Mouse (Mus musculus): ENCODE measurements around the gene 9530003J23Rik. TPM values are rescaled to one million over a fixed set of nuclear protein-coding genes. Genes with fewer than 3 reads are reported as not detected.

Gene 9530003J23Rik
- total RNA-seq, 2 experiments from 2014 or later: not detected

DNA sequence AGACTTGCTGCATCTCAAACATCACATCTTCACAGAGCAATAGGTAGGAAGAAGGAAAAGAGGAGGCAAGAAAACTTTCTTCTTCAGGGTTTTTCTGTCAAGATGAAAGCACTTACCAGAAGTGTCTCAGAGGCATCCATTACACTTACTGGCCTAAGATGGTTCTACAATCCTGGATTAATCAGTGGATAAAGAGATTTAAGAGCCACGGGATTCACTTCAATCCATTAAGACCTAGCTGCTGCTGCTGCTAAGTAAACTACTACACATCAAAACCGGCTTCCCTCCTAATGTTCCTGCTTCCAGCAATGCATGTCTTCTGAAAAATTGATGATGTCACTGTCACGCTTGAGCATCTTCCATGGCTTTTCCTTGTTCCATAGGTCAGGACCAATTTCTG, 41.8 kb downstream of the 9530003J23Rik start:
- no peak for DNase-seq (ENCODE audit: low spot score in 2 of 2)
- intact Hi-C loops (cut with DNase I): no loop called here

DNA sequence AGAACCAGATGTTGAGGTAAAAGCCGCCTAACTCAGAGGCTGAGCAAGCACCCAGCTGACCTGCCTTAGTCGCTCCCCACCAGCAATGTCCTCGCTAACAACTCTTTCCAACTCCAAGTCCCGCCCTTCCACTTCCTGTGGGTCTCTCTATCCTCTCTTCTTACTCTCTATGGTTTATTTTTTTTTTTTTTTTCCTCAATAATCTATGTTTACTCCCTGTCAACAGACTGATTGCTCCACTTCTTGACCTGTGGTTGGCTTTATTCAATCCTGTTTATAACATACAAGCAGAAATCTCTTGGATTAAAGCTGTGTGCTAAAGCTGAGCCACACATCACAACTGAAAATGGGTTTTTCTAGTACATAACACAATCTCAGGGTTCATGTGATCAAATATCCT, 42.8 kb downstream of the 9530003J23Rik start:
- intact Hi-C loops (cut with DNase I): no loop called here
- DNase-seq (ENCODE audit: low spot score in 2 of 2): no peak

- DNase-seq (ENCODE audit: low spot score in 2 of 2): no peak
- intact Hi-C loops (cut with DNase I): no loop called here
Measured at GRCm38 (mm10) chr10:117195005-117195404, 43.5 kb downstream of the 9530003J23Rik start.

DNA sequence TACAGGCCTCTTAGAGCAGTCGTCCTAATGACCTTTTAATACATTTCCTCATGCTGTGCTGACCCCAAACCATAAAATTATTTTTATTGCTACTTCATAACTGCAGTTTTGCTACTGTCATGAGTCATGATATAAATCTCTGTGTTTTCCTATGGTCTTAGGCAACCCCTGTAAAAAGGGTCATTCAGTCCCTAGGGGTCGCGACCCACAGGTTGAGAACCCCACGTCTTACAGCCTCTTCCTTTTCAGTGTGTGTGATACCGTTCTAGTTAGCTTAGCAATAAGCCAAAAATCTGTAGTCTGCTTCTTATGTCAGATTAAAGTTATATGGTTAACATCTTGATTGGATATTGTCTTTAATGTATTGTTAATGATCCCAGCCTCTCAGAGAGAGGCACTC, 45.1 kb downstream of the 9530003J23Rik start:
- intact Hi-C loops (cut with DNase I): no loop called here
- no peak for DNase-seq (ENCODE audit: low spot score in 2 of 2)

DNA sequence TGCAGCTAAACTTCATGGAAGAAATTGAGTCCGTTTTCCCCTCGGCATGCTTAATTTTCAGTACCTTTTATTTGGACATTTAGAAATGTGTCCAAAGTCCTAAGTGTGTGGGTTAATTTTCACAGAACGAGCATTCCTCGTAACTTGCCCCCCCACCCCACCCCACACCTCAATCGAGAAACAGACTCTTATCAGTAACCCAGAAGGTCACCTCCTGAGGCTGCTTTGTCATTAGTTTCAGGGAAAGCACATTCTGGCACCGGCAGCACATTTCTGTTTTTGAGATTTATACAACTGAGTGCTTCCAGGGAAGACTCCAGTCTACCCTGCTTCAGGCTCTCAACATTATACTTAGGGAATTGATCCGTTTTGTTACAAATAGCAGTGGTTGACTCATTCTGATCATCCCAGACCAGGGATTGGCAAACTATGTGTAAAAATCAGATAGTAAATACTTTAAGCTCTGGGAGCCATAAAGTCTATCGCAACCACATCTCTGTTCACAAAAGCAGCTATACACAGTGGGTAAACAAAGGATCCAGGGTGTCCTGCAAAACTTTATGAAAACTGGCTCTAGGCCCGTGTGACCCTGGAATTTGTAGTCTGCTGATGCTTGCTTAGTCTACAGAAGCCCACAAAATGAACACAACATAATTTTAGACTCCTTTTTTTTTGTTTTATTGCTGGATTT, 53.0 kb downstream of the 9530003J23Rik start:
- intact Hi-C loops (cut with DNase I): no loop called here
- DNase-seq (ENCODE audit: low spot score in 2 of 2): no peak

Other genes starting within 250 kb of the 9530003J23Rik start
- not detected for gene Lrrc10, start 193.4 kb downstream of the 9530003J23Rik start, total RNA-seq (2021)
- gene Cct2, start 174.9 kb downstream of the 9530003J23Rik start, total RNA-seq (2021): 100 to 1,000 TPM; 155 to 156 TPM
- 10 to 100 TPM; 33.2 to 35.6 TPM for gene Frs2, start 90.2 kb downstream of the 9530003J23Rik start, total RNA-seq (2021)
- gene Yeats4, start 14.2 kb downstream of the 9530003J23Rik start, total RNA-seq (2021): 10 to 100 TPM; 50.7 to 54.0 TPM
- gene Lyz2, start 43.6 kb upstream of the 9530003J23Rik start, total RNA-seq (2021): 10 to 100 TPM; 12.1 to 14.4 TPM
- gene Lyz1, start 54.2 kb upstream of the 9530003J23Rik start, total RNA-seq (2021): 1 to 10 TPM; 1.5 to 1.7 TPM
- gene Cpsf6, start 141.3 kb upstream of the 9530003J23Rik start, total RNA-seq (2021): 100 to 1,000 TPM in 1 of 2 experiments, 10 to 100 TPM in 1; 94.5 to 120 TPM